Mouse (Mus musculus): ENCODE measurements around the gene Rps19. TPM values are rescaled to one million over a fixed set of nuclear protein-coding genes. Genes with fewer than 3 reads are reported as not detected.

Gene Rps19
- polyA plus RNA-seq, 2 experiments from 2014 or later, result 11,194 to 11,919 TPM

DNA sequence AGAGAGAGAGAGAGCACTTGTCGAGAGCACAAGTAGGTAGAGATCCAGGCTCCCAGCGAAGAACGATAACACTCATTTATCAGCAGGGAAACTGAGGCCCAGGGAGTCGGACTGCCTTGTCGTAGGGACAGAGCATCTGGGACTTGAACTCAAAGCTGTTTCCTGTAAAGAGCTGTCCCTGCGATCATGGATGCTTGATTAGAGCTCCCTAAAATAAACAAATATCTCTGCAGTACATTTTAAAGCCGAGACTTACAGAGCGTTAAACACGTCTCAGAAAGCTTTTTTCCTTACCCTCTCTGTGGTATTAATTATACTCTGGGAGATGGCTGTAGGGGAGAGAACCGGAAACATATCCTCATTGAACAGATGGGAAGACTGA, 19.3 kb downstream of the Rps19 start:
- ATAC-seq, result no peak

DNA sequence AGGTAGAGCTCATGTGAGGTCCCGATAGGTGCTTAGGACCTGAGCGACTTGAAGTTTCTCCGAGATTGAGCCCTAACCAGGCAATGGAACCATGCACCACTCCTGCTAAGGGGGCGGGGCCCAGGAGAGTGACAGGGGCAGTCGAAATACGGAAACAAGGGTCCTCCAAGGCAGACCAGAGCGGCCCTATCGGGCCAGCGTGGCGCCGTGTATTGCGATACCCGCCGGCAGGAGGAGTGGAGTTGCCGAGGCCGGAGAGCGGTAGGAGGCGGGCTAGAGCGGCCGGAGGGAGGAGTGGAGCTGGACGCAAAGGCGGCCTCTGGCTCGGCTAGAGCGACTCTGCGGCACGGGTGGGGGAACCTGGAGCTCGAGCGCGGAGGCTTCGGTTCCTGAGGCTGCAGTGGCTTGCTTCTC, 19.9 kb downstream of the Rps19 start:
- peak; percentile 69 for ATAC-seq

DNA sequence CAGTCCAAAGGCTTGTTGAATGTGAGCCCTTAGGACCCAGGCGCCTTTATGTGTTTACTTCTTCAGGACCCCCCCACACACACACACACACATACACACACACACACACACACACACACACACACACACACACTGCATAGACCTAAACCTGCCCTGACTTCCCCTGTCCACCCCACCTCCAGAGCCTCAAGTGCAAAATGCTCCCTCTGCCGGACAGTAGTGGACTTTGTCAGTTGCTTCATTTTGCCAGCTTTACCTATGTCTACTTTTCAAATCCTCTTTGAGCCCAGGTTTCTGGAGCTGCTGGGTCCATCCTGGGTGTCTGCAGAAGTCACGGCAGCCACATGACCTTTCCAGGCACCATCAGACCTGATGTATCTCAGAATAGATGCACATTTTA, 20.8 kb downstream of the Rps19 start:
- ATAC-seq, result no peak

DNA sequence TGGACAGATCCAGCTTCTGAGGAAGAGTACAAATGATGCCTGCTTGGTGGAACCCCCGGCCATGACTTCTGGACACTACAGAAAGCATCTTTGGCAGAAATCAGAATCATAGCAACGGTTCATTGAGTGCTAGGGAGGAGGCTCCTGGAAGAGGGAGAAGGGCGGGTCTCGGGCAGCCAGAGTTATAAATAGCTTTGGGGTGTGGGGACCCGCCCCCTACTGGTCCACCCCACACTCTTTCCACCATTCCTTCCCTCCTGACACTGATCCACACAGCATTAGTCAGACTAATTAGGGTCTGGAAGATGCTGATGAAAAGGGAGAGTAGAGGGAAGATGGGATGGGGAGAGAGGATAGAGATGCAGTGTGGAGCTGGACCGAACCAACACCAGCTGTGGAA, 22.4 kb downstream of the Rps19 start:
- no peak for ATAC-seq

DNA sequence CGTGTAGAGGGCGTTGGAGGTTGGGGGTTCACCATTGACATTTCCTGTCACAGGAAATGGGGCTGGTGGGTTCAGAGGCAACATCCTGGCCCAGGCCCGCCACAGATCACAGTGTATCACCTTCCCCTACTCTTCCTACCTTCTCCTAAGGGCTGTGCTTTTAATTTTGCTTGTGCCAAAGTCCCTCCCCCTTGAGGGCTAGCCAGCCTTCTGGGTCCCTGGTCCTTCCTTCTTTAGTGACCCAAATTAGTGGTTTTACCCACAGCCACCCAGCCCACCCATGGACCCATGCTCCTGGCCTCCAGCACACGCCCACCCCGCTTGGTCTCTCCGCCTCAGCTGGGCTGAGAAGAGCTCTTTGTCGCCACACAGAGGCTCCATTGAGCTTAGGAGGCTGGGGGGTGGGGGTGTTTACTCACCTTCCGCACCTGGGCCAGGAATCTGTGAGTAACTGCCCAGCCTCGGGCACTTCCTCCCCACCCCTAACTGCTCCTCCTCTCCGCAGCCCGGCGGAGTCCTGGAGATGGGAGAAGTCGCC, 23.1 kb downstream of the Rps19 start:
- peak; percentile 73 for ATAC-seq

DNA sequence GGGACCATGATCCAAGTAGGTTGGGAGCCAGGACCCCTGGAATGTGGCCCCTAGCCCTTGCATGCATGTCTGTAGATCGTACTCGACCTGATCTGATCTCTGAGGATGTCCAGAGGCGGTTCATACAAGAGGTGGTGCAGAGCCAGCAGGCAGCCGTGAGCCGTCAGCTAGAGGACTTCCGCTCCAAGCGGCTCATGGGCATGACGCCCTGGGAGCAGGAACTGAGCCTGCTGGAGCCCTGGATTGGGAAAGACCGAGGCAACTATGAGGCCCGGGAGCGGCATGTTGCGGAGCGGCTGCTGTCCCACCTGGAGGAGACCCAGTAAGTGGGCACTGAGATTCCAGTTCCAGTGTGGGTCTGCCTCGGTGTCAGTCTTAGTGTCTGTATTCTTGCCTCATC, 28.3 kb downstream of the Rps19 start:
- ATAC-seq, result no peak

DNA sequence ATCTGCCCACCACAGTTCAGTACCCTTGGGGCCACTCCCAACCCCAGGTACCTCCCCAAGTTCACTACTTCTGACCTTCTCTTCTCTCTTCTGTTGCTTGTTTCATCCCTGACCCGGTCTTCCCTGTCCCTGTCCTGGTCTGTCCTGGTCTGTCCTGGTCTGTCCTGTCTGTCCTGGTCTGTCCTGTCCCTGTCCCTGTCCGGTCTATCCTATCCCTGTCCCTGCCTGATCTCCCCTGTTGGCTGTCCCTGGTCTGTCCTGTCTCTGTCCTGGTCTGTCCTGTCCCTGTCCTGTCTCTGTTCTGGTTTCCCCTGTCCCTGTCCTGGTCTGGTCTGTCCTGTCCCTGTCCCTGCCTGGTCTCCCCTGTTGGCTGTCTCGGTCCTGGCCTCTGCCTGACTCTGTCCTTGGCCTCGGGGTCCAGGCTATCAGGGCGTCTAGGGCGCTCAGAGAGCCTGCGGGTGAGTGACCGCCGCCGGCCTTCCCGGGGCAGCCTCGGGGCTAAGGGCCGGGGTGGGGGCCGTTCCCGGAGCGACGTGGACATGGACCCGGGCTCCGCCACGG, 34.7 kb downstream of the Rps19 start:
- no peak for ATAC-seq

DNA sequence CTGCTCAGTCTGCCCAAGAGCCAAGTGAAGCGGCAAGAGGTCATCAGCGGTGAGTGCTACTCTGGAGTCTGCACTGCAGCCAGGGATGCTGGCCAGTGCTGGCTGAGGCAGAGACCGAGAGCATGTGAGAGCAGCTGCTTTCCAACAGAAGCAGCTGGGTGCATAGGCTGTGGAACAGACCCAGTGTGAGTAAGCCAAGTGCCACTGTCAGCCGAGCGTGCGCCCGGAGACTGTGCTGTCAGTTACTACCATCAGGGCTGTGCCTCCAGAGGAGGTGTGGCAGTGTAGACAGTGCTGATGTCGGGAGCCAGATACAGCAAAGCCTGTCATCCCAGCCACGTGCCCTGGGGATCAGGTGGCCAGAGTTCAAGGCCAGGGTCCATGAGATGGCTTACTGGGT, 35.6 kb downstream of the Rps19 start:
- ATAC-seq, result no peak

DNA sequence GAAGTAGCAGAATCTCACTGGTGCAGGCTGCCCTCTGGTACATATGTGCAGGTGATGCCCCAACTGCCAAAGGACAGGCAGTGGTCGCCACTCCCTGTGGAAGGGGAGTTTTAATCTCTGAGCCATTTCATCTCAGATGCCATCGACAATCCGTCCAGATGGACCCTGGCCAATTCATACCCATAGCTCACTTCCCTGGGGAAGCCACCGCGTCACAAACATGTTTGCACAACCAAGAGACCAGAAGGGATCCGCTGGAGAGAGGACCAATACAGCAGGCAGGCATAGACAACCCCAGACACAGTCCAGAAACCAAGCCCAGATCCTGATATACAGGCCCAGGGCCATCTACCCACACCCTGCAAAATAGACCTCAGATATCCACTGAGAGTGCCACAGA, 46.3 kb downstream of the Rps19 start:
- ATAC-seq, result no peak

DNA sequence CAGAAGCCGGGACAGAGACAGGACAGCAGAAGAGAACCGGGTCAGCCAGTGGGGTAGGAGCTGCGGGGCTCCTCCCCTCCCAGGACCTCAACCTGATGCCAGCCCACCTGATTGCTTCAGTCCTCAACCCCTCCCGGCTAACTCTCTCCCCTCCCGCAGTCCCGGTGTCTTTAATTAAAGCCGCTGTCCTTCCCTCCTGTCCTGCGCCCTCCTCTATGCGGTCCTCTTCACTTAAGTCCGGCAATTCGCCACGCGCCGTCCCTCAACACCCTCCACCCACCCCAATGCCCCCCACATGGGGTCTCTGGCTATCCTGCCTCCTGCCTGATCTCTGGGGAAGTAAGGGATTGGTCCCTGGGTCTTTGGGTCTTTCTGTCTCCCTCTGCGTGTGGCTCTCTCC, 47.5 kb downstream of the Rps19 start:
- no peak for ATAC-seq

Other genes with a start within 250 kb of the Rps19 start
- gene Lypd3, start 247.8 kb upstream of the Rps19 start, polyA plus RNA-seq (2017; shearing (Covaris generic)), result not detected
- not detected for gene Tex101, start 207.7 kb upstream of the Rps19 start, polyA plus RNA-seq (2017; shearing (Covaris generic))
- gene BC049730, start 175.1 kb upstream of the Rps19 start, polyA plus RNA-seq (2017; shearing (Covaris generic)), result not detected
- not detected for gene Gm4763, start 157.5 kb upstream of the Rps19 start, polyA plus RNA-seq (2017; shearing (Covaris generic))
- gene Cd177, start 124.1 kb upstream of the Rps19 start, polyA plus RNA-seq (2017; shearing (Covaris generic)), result under 1 TPM; 0.28 TPM
- gene Ceacam10, start 107.2 kb upstream of the Rps19 start, polyA plus RNA-seq (2017; shearing (Covaris generic)), result not detected
- 10 to 100 TPM; 17.0 to 65.7 TPM for gene Gm9844, start 22.2 kb upstream of the Rps19 start, polyA plus RNA-seq (2017; shearing (Covaris generic))
- not detected for gene Lypd4, start 14.4 kb upstream of the Rps19 start, polyA plus RNA-seq (2017; shearing (Covaris generic))
- gene Dmrtc2, start 14.3 kb upstream of the Rps19 start, polyA plus RNA-seq (2017; shearing (Covaris generic)), result not detected
- gene Cd79a, start 13.0 kb downstream of the Rps19 start, polyA plus RNA-seq (2017; shearing (Covaris generic)), result 10 to 100 TPM in 1 of 2 experiments, 1 to 10 TPM in 1; 1.7 to 22.3 TPM
- 100 to 1,000 TPM; 164 to 173 TPM for gene Arhgef1, start 18.5 kb downstream of the Rps19 start, polyA plus RNA-seq (2017; shearing (Covaris generic))
- gene Gm4881, start 60.1 kb downstream of the Rps19 start, polyA plus RNA-seq (2017; shearing (Covaris generic)), result not detected
- gene Rabac1, start 88.4 kb downstream of the Rps19 start, polyA plus RNA-seq (2017; shearing (Covaris generic)), result 100 to 1,000 TPM; 190 to 202 TPM
- under 1 TPM; 0.65 to 0.92 TPM for gene Atp1a3, start 121.6 kb downstream of the Rps19 start, polyA plus RNA-seq (2017; shearing (Covaris generic))
- gene Grik5, start 188.0 kb downstream of the Rps19 start, polyA plus RNA-seq (2017; shearing (Covaris generic)), result 1 to 10 TPM; 2.2 to 2.4 TPM
- gene Zfp574, start 188.2 kb downstream of the Rps19 start, polyA plus RNA-seq (2017; shearing (Covaris generic)), result 10 to 100 TPM in 1 of 2 experiments, 1 to 10 TPM in 1; 8.9 to 14.2 TPM

All from activated CD4-positive, CD25-positive, alpha-beta regulatory T cell, adult 4 months (primary cell).